Mouse (Mus musculus) limb, embryonic 14.5 days (tissue): ENCODE results near the gene Tmem132b. TPM values are rescaled to one million over a fixed set of nuclear protein-coding genes. Genes with fewer than 3 reads are reported as not detected.

Experiments
- ATAC-seq: fragments of 200-750 bp; cut with Nextera tagmentation; 2 replicates; pipeline ENCODE4 v1.8.0; 2017; ENCODE audit warnings: low read depth, moderate number of reproducible peaks, moderate TSS enrichment; ENCODE audit not compliant: low FRiP score
- DNase-seq: peaks from one replicate; pipeline ENCODE4 v3.0.0-alpha.2; 2015; ENCODE audit warnings: low spot score
- H3K27ac ChIP-seq: fragments of 300-500 bp; sonication (generic); replicated peaks from 2 replicates; pipeline ENCODE4 v1.5.1; 2014; ENCODE audit warnings: low read depth, mild to moderate bottlenecking, low read length, moderate library complexity, mixed read lengths
- H3K27me3 ChIP-seq: fragments of 300-500 bp; sonication (generic); 2 replicates; pipeline ENCODE4 v1.6.1; 2014; ENCODE audit warnings: low read length, mixed read lengths; ENCODE audit not compliant: control insufficient read depth, insufficient read depth
- H3K36me3 ChIP-seq: fragments of 300-500 bp; sonication (generic); 2 replicates; pipeline ENCODE4 v1.6.1; 2014; ENCODE audit warnings: mild to moderate bottlenecking, low read length, moderate library complexity, mixed read lengths; ENCODE audit not compliant: control insufficient read depth, insufficient read depth
- H3K4me1 ChIP-seq: fragments of 300-500 bp; sonication (generic); 2 replicates; pipeline ENCODE4 v1.6.1; 2014; ENCODE audit warnings: antibody characterized with exemption, low read length, mixed read lengths; ENCODE audit not compliant: control insufficient read depth, insufficient read depth
- H3K4me2 ChIP-seq: fragments of 300-500 bp; sonication (generic); replicated peaks from 2 replicates; pipeline ENCODE4 v1.6.1; 2014; ENCODE audit warnings: low read depth, mild to moderate bottlenecking, low read length, moderate library complexity; ENCODE audit not compliant: severe bottlenecking
- H3K4me3 ChIP-seq: fragments of 300-500 bp; sonication (generic); replicated peaks from 2 replicates; pipeline ENCODE4 v1.5.1; 2014; ENCODE audit warnings: low read length
- H3K9ac ChIP-seq: fragments of 300-500 bp; sonication (generic); 2 replicates; pipeline ENCODE4 v1.6.1; 2014; ENCODE audit warnings: mild to moderate bottlenecking, low read depth, low read length, moderate library complexity; ENCODE audit not compliant: severe bottlenecking
- H3K9me3 ChIP-seq: fragments of 300-500 bp; sonication (generic); 2 replicates; pipeline ENCODE4 v1.6.1; 2016; ENCODE audit warnings: low read length; ENCODE audit not compliant: control insufficient read depth
- POLR2A ChIP-seq: fragments of 200-500 bp; IDR thresholded peaks from 2 replicates; pipeline ENCODE4 v1.8.0; 2012; ENCODE audit warnings: inconsistent platforms, mild to moderate bottlenecking, moderate library complexity, borderline replicate concordance; ENCODE audit not compliant: insufficient read depth, insufficient read length; ENCODE audit errors: extremely low read depth
- WGBS: fragments of 180-500 bp; shearing (Covaris S2); extraction: QIAGEN DNeasy Blood & Tissue Kit; methylation state at CpG from one replicate; pipeline ENCODE4 v1.1.7; 2014; 5-methylcytosine and 5-hydroxymethylcytosine counted together
- polyA plus RNA-seq, 2 experiments: library from polyadenylated mRNA; depleted of rRNA in 1 of 2; stranded (reverse) in 1 of 2; unstranded in 1 of 2; fragments of >200 nt; fragmentation: Nextera tagmentation in 1 of 2; extraction: Ambion mirVana in 1 of 2; gene quantifications; 2 replicates each; pipeline versions ENCODE4 v1.2.1 to v1.2.3; 2012 to 2014

Gene Tmem132b
- polyA plus RNA-seq, 2 experiments = 0.28 to 0.36 TPM

DNA sequence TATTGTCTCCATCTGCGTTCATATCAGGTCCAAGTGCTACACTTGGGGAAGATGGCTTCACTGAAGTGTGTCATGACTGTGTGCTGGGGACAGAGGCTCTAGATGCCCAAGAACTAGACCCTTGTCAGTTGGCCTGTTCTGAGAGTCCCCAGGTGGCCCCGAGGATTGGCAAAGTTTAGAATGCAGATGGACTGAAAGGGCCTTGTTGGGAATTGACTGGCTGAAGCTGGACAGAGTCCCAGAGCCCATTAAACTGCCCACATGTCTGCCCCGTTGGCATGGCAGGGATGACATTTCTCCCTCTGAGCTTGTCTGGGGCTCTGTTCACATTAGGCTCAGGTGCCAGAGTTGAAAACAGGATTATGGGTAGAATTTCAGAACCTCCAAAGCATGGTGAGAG lies 167.8 kb downstream of the Tmem132b start:
- 73% methylated on average over 3 of the region's 3 CpGs for WGBS
- H3K9me3 ChIP-seq = no peaks in the 10 kb centered on the region
- no peaks in the 10 kb centered on the region for H3K36me3 ChIP-seq
- ATAC-seq (no peak), DNase-seq (no peak)
- H3K4me3 ChIP-seq = no peak overlapping the region
- H3K9ac ChIP-seq = no peak overlapping the region
- H3K4me2 ChIP-seq = no peak overlapping the region
- H3K4me1 ChIP-seq = no peaks in the 10 kb centered on the region
- no peak for TF ChIP-seq POLR2A
- no peak overlapping the region for H3K27ac ChIP-seq
- H3K27me3 ChIP-seq = no peaks in the 10 kb centered on the region

- no peak overlapping the region for H3K4me2 ChIP-seq
- no peak overlapping the region for H3K9ac ChIP-seq
- no peaks in the 10 kb centered on the region for H3K27me3 ChIP-seq
- no peak overlapping the region for H3K4me3 ChIP-seq
- DNase-seq (no peak), ATAC-seq (no peak)
- 83% methylated on average over 5 of the region's 5 CpGs for WGBS
- no peaks in the 10 kb centered on the region for H3K4me1 ChIP-seq
- H3K27ac ChIP-seq = no peak overlapping the region
- TF ChIP-seq POLR2A = no peak
- no peaks in the 10 kb centered on the region for H3K36me3 ChIP-seq
- H3K9me3 ChIP-seq = no peaks in the 10 kb centered on the region
Measured at GRCm38 (mm10) chr5:125700234-125700633, 168.7 kb downstream of the Tmem132b start.

- Histone ChIP-seq H3K4me3 (no peak overlapping the region), H3K9ac (no peak overlapping the region), H3K9me3 (no peaks in the 10 kb centered on the region), H3K4me2 (no peak overlapping the region), H3K27ac (no peak overlapping the region), H3K36me3 (no peaks in the 10 kb centered on the region), H3K27me3 (no peaks in the 10 kb centered on the region), H3K4me1 (no peaks in the 10 kb centered on the region)
- no peak for ATAC-seq
- no peak for TF ChIP-seq POLR2A
- DNase-seq = no peak
- 79% methylated on average over 8 of the region's 8 CpGs for WGBS
Measured at GRCm38 (mm10) chr5:125705379-125705778, 173.8 kb downstream of the Tmem132b start.

DNA sequence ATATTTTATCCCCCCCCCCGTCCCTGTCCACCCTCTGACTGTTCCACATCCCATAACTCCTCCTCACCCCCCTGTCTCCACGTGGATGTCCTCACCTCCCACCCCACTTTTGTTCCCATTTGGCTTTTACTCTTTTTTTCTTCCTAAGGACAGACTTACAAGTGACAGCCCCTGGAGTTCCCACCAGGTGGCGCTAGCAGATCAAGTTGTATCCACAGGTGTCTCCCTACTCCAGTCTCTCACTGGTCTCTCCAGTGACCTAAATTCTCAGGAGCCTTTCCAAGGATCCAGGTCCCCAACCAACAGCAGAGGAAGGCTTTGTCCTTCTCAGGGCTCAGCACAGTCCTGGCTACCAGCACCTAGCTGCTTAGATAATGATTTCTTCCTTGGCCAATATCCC lies 177.6 kb downstream of the Tmem132b start:
- H3K27ac ChIP-seq = no peak overlapping the region
- DNase-seq (no peak), ATAC-seq (no peak)
- no peak for TF ChIP-seq POLR2A
- H3K4me1 ChIP-seq = no peaks in the 10 kb centered on the region
- H3K4me2 ChIP-seq = no peak overlapping the region
- H3K4me3 ChIP-seq = no peak overlapping the region
- no peaks in the 10 kb centered on the region; the same call in 1 of the 2 replicates for H3K9me3 ChIP-seq
- H3K27me3 ChIP-seq = no peaks in the 10 kb centered on the region
- H3K9ac ChIP-seq = no peak overlapping the region
- no peaks in the 10 kb centered on the region for H3K36me3 ChIP-seq
- WGBS = 6% methylated on average over 3 of the region's 3 CpGs

DNA sequence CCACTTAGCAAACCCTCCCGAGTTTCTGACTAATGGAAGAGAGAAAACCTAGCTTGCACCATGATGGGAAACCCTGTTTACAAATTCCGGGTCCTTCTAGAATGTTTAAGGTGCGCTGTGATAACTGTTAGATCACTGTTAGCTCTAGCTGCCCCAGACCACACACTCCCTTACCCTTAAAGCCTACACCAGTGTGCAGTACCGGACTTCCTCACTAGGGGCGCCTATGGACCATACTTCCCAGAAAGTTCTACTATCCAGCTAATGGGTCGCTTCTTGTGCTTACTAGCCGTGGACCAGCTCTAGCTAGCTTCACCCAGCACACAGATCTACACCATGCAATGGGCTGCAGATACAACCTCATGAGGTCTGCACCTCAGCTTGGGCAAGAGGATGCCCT lies 195.2 kb downstream of the Tmem132b start:
- Histone ChIP-seq H3K4me1 (no peaks in the 10 kb centered on the region), H3K4me2 (no peak overlapping the region), H3K36me3 (no peaks in the 10 kb centered on the region), H3K4me3 (no peak overlapping the region), H3K27me3 (no peaks in the 10 kb centered on the region), H3K27ac (no peak overlapping the region), H3K9me3 (0 out of 2 replicates have a peak, but pooled peaks cover 3% of the 10 kb centered on the region), H3K9ac (no peak overlapping the region)
- no peak for TF ChIP-seq POLR2A
- DNase-seq = no peak
- ATAC-seq = no peak
- 89% methylated on average over 7 of the region's 7 CpGs for WGBS

- Histone ChIP-seq H3K9me3 (0 out of 2 replicates have a peak, but pooled peaks cover 3% of the 10 kb centered on the region), H3K9ac (no peak overlapping the region), H3K4me3 (no peak overlapping the region), H3K4me1 (no peaks in the 10 kb centered on the region), H3K27me3 (no peaks in the 10 kb centered on the region), H3K36me3 (no peaks in the 10 kb centered on the region), H3K4me2 (no peak overlapping the region), H3K27ac (no peak overlapping the region)
- 83% methylated on average over 5 of the region's 5 CpGs for WGBS
- DNase-seq = no peak
- no peak for TF ChIP-seq POLR2A
- no peak for ATAC-seq
Measured at GRCm38 (mm10) chr5:125727436-125727835, 195.9 kb downstream of the Tmem132b start.
